Mouse (Mus musculus) cerebellum, postnatal 10 days (tissue): ENCODE measurements around the gene Tnrc18.

Experiments used
- DNase-seq, 2 experiments: peaks; one replicate each; pipeline ENCODE4 v3.0.0; 2021; ENCODE audit warnings: mixed read lengths in 2 of 2

Tnrc18 gene

DNA sequence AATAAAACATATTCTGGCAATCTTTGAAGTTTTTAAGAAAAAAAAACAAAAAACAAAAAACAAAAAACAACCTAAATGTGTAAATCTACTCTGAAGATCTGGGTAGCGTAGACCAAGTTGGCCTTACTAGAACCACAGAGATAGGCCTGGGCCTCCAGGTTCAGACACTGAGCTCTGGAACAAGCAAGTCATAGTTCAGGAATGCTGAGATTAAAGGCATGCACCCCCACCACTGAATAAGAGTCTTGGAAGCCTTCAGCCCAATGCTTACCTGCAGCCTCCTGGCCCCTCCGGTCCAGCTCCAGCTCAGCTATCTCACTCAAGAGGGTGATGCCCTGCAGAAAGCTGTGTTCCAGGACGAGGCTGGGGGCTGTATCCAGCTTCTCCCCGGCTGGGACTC is 46.4 kb downstream of the Tnrc18 start:
- DNase-seq, result no peak

DNA sequence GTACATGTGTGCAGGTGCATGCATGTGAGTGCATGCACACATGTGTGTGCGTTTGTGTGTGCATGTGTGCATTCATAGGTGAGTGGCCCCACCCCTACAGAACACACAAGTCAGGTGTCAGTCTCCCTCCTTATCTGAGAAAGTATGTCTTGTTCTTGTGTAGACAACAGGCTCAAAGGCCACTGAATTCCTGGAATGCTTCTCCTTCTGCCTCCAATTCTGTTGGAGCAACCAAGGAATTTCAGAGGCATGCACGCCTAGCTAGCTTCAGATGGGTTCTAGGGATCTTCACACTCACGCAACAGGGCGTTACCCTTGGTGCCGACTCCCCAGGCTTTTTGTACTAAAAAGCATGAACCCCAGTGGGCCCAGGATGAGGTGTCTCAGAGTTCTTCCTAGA is 47.8 kb downstream of the Tnrc18 start:
- DNase-seq, result no peak

DNA sequence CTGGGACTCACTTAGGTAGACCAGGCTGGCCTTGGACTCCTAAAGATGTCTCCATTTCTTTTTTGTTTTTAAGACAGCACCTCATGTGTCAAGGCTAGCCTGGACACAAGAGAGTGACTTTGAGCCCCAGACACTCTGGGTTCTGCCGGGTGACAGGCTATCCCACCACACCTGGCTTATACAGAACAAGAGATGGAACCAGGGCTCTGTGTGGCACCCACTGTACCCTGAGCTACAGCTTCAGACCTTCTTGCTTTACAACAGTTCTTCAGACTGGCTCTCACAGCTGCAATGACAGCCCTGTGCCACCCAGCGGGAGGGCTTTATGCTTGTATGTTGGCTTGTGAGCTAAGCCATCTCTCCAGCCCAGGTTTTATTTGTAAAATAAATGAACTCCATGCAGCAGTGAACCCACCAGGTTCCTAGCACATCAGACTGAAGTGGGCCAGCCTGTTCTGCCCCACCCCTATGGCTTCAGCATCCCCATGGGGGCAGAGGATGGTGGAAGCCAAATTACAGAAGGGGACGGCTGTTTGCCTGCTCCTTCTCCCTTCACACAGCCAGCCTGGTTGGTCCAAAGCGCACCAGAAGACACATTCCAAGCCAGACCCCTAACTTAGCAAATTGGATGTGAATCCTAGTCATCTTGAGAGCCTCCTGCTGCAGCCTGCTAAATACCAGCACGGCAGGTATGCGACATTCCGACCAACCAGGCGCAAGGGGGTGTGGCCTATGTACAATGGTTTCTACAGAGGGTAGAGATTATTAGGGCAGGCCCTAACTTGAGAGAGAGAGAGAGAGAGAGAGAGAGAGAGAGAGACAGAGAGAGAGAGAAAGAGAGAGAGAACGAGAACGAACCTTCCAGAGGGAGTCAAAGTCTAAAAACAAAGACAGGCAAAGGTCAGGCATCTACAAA is 48.9 kb downstream of the Tnrc18 start:
- DNase-seq, result peak; percentile 36 to 49

DNA sequence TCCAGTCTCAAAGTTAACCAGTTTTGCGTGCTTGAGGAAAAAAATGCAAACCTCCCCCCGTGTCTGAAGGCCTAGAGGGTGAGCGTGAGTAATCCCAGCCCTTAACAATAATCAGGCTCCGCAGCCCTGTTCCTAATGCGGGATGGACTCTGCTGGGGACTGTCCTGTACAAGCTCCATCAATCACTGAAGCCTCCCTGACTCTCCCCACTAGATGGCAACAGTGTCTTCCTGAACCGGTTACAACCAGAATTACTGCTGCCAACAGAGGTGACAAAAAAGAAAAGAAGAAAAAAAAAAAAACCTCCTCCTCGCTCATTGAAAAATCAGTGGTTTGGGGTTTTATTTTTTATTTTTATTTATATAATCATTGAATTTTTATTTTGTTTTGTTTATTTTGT is 49.5 kb downstream of the Tnrc18 start:
- DNase-seq, result peak; percentile 87 to 91

DNA sequence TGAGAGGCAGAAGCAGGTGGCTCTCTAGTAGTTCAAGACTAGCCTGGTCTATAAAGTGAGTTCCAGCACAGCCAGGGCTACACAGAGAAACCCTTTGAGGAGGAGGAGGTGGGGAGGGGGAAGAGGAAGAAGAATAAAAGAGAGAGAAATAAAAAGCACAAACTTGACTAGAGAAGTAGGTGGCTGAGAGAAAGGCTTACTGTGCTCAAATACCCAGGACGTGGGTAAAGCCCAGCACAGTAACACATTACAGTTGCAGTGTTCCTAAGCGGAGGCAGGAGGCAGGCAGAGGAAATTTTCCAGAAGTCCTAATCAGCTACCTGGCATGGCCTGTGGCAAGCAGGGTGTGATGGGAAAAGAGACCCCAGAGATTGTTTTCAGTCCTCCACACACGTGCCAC is 50.8 kb downstream of the Tnrc18 start:
- DNase-seq, result no peak

DNA sequence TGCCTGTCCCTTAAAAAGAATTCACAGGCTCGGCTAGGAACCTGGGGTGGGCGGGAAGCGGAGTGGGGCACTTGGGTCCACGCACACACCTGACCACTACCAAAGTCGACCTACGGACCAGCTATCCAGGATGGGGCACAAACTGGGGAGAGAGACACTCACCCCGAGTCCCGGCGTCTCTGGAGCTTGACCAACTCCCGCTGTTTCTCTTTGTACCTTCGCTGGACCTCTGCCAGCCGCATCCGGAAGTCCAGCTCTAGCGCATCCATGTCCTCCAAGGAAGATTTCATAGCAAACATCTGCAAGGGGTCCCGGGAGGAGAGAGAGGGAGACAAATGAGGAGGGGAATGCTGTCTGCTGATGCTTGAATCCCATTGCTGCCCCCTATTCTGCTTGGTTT is 52.6 kb downstream of the Tnrc18 start:
- peak in 1 of 2 experiments; percentile 56 for DNase-seq

DNA sequence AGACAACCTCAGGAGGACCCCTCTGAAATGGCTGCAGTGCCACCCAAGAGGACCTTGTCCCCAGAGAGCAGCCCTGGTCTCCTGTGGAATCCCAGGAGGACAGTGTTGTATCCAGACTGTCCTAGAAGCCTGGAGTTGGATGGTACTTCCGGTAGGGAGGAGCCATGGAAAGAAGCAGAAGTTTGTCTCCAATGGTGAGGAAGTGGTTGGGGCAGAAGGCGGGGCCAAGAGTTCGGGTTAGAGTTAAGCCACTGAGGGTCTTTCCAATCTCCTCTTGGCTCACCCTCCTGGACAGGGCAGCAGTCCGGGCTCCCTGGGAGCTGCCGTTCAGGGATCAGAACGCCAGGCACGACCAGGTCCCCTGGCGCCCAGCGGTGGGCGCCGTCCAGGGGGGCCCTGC is 53.2 kb downstream of the Tnrc18 start:
- DNase-seq, result no peak

DNA sequence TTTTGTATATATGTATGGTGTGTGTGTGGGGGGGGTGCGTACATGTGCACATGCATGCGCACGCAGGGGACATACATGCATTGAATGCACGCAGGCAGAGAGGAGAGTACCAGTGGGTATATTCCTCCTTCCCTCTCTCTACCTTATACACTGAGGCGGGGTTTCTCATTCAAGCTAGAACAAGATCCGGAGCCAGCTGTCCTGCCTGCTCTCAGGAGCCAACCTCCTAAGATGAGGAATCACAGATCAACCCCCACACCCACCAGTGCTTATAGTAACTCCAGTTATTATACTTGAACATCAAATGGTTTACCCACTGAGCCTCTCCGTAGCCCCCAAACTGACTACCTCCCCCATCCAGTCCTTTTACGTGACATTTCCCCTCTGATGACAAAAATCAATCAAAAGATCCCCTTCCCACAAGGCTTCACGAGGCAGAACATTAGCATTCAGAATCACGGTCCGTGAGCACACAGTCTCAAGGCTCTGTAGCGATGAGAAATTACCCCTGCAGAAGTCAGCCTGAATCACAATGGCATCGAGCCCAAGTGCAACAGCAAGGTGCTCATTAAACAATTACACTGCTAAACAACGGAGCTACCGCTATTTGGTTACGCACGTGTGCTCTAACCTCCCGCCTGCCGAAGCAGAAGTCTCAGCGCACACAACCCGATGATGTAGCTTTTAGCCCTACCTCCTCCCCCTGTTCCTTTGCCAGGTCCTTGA is 55.2 kb downstream of the Tnrc18 start:
- DNase-seq, result peak; percentile 43 to 45

DNA sequence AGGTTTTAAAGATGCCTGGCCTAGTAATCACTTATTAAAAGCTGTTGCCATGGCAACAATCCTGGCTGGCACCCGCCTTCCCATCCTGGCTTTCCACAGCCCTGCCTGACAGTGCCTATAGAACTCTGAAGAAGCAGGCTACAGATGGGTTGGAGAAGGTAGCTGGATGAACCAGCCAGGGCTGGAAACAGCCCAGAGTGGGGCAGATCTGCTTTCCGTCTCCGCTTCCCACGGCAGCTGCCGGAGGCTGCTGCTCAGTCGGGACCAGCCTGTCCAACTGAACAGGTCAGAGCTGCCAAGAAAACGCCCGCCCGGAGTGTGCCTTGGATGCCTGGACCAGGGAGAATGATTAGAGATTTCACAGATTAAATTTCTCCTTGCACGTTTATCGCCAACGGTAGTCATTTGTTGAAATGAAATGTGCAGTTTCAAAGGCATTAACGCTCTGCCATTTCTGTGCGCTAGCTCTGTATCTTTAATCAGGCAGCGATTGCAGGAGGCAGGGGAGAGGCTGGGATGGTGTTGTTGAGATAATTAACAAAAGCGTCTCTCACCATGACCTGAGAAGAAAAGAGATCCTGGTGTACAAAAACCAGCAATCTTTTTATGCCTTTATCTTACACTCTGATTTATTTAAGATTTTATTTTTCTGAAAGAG is 56.0 kb downstream of the Tnrc18 start:
- peak; percentile 95 to 97 for DNase-seq

DNA sequence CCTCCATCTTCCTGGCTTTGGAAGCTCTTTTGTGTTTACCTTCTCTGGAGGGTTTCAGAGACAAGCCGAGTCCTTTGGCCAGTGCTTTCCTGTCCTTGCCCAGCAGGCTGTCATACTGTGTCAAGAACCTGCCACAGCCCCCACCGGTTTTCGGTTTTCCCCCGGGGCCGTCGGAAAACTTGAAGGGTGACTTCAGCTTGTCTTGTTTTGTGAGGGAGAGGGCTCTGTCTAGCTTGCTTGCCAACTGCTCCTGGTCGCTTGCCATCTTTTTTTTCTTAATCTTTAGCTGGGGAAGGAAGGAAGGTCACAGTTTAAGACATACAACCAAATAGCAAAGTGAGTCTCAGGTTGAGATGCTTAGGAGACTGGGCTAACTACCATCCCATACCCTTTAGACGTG is 57.7 kb downstream of the Tnrc18 start:
- peak; percentile 61 to 63 for DNase-seq

DNA sequence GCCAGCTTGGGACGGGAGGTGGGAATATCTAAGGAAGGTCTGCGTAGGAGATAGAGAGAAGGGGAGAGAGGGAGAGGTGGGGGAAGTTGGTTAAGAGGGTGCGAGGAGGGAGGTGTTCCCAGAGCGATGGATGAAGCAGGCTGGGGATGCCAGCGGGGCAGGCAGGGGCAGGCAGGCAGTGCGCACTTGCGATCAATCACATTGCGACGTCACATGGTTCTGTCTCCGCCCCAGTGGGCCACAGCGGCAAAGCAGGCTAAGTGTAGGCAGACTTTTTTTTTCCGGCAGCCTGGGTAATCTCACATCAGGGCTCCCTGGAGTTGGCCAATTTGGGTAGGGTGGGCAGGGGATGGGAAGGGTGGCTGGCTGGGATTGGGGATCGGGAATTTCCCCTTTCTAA is 65.2 kb downstream of the Tnrc18 start:
- no peak for DNase-seq

DNA sequence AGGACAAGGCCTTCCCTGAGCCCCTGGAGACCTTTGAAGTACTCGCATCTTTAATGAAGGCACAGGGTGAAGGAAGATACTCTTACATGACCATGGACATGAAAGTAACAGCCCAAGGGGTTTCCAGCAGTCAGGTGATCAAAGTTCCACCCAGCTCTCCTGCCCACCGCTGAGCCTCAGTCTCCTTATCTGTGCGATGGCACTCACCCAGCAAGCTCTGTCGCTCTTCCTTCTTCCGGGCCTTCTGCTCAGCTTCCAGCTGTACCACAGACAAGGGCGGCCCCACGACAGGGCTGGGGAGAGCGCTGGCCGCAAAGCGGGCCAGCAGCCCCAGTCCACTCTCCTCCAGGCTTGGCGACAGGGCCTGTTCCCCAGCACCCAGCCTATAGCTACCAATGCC is 67.3 kb downstream of the Tnrc18 start:
- no peak for DNase-seq

DNA sequence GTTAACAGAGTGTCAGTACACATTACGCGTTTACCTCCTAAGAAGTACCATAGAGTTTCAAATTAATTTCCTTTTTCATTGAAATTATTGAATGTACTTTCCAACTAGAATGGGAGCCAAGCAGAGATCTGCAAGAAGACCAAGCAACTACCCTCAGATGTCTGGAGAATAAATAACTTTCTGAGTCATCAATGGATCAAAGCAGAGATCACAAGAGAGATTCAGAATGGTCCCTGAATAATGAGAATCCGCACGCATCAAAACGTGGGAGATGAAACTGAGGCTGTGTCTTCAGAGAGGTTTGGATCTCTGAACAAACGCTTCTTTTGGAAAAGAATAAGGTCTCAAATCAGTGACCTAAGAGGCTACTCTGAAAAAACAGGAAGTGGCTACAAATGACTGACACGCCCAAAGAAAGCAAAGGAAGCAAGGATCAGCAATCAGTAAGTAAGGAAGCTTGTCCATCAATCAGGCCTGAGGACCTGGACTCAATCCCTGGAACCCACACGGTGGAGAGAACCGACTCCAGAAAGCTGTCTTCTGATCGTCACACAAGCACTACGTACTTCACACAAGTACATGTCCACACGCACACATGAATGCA is 70.3 kb downstream of the Tnrc18 start:
- DNase-seq, result no peak

DNA sequence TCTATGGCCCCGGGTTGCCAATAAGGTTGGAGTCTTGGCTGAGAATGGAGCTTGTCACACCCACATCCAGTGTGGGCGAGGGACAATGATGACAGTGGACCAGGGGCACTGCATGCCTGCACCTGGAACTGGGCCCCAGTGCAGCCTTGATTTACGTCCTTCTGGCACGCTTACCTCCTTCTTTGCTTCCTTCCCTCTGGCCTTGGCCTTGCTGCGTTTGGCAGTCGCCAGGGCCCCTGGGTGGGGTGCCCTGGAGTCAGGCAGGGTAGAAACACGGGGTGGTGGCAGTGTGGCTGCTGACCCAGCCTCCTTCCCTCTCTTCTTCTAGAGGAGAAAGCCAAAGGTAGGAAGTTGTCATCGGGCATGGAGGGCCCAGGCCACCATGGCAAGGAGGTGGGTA is 77.5 kb downstream of the Tnrc18 start:
- no peak for DNase-seq

DNA sequence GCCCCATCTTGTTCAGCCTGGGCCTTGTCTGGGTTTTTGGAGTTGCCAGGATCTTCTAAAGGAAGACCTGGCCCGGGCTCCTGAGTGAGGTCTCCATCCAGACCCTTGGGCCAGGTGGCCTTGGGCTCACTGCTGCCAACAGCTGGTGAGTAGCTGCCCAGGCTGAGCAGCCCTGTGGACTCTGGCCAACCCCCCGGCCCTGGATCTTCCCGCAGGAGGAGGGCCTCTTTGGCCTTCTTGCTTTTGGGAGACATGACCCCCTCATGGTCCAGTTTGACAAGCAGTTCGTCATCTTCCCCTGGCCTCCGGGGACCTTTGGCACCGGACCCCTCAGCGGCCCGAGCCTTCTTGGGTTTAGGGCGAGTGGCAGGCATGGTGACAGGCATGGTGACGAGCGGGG is 85.5 kb downstream of the Tnrc18 start:
- DNase-seq, result peak in 1 of 2 experiments; percentile 55

DNA sequence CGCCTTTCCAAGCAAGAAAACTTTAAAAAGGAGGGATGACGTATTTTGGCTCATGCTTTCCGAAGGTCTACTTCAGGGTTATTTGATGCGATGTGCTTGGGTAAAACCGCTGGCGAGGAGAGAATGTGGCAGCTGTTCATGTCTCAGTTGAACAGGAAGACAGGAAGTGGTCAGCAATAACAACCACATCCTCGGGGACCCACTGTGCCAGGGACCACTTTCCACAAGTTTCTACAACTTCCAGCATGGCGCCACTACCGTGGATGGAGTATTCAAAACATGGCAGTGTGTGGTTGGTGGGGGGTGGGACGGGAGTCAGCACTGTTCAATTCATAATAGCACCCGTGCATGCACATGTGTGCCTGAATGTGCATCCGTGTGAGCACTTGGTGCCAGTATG is 87.2 kb downstream of the Tnrc18 start:
- no peak for DNase-seq

DNA sequence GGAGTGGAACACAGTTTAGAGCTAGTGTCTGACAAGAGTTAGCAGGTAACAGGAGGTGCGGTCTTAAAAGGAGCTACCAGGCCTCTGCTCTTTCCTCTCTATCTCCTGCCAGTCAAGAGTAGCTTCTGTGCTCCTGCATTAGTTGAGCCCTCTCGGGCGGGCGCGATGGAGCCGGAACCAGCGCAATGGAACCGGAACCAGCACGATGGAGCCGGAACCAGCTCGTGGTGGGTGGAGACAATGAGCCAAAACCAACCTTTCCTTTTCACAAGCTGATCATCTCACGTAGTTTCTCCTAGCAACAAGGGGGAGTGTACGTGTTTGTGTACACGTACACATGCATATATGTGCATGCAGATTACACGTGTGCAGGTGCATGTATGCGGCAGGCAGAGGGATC is 89.2 kb downstream of the Tnrc18 start:
- DNase-seq, result no peak

DNA sequence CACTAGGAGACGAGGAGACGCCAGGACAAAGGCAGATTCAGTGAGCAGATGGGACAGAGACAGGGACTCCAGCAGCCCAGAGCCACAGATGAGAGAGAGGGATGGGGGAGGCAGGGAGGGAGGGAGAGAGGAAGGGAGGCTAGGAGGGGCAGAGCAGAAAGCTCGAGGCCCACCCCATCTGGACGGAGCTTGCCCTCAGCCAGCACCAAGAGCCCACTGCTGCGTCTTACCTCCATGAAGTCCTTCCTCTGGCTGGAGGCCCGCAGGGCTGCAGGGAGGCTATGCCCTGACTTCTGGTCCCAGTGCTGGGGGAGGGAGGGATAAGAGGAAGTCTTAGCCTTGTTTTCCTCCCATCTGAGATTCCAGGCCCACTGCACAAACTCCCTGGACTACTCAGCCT is 90.7 kb downstream of the Tnrc18 start:
- DNase-seq, result peak; percentile 68 to 78

DNA sequence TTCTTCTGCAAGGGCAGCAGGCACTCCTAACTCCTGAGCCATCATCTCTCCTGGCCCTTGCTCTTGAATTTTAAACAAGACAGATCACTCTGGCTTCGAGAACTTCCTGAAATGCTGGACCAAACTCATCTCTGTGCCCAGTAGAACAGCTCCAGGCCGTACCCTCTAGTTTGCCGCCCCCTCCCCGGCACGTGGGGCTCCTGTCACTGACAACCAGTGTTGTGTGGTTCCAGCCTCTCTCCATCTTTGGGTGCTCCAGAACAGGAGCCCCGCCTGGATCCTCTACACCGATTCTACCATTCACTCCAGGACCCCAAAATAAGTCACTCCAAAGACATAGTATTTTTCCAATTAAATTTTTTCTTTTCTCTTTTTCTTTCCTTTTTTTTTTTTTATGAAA is 93.2 kb downstream of the Tnrc18 start:
- DNase-seq, result no peak

DNA sequence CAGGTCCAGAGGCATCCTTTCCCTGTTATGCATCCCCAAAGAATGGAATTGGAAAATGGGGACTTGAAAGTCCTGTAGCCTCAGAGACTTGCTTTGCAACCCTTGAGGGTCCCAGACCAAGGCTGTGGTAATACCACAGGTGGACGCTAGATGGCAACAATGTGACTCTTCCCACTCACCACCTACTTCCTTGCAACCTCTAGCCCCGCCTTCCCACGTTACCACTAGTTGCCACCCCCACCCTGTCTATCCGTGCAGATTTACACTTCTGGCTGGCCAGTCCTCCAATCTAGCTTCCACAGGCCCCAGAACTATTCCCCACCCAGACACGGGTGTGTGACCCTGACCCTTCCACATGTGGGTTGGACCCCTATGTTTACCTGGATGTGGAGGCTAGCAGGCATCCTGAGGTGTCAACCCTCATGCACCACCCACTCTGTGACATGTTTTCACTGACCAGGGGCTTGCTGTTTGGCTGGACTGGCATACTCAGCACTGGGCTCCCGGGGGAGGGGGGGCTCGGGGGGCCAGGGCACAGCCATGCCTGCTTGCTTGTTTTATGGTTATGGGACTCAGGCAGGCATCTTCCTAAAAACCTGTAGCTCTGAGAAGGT is 93.8 kb downstream of the Tnrc18 start:
- DNase-seq, result peak; percentile 87 to 90

DNA sequence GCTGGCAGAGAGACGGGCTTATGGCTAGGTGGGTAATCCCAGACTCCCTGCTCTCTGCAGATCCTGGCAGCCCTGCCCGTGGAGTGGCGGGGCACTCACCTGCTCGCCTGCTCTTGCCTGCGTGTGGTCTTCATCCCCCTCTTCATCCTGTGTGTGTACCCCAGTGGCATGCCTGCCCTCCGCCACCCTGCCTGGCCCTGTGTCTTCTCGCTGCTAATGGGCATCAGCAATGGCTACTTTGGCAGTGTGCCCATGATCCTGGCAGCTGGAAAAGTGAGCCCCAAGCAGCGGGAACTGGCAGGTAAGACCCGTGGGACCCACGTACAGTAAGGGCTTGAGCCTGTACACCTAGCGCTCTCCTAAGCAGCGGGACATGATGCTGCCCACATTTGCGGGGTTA is 97.6 kb downstream of the Tnrc18 start:
- peak in 1 of 2 experiments; percentile 38 for DNase-seq

DNA sequence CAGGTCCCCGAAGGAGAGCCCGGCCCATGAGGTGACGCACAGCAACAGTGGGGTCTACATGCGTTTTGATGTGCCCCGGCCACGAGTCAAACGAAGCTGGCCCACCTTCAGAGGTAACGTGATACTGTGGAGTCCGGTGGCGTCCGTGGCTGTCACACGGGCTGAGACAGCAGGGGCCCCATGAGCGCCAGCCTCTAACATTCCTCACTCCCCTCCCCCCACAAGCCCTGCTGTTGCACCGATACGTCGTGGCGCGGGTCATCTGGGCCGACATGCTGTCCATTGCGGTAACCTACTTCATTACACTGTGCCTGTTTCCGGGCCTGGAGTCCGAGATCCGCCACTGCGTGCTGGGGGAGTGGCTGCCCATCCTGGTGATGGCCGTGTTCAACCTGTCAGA is 99.0 kb downstream of the Tnrc18 start:
- DNase-seq, result peak in 1 of 2 experiments; percentile 39

DNA sequence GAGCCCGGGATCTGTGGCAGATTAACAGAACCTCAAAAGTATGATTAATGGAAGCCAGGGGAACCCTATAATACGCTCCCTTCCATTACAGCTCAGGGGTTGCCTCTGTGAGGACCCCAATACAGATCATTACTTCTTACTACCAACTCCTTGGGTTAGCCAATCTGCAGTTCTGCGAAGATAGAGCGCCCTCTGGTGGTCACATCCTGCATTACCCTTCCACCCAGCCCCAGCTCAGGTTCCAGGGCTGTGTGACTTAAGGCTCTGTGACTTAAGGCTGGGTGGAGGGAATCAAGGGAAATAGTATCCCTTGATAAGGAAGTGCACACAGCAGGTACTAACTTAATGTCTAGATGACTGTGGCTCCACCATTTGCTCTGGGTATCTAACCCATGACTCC is 99.4 kb downstream of the Tnrc18 start:
- DNase-seq, result peak; percentile 94 to 97
